Mouse (Mus musculus): ENCODE measurements around the gene Pcf11.

Gene Pcf11

DNA sequence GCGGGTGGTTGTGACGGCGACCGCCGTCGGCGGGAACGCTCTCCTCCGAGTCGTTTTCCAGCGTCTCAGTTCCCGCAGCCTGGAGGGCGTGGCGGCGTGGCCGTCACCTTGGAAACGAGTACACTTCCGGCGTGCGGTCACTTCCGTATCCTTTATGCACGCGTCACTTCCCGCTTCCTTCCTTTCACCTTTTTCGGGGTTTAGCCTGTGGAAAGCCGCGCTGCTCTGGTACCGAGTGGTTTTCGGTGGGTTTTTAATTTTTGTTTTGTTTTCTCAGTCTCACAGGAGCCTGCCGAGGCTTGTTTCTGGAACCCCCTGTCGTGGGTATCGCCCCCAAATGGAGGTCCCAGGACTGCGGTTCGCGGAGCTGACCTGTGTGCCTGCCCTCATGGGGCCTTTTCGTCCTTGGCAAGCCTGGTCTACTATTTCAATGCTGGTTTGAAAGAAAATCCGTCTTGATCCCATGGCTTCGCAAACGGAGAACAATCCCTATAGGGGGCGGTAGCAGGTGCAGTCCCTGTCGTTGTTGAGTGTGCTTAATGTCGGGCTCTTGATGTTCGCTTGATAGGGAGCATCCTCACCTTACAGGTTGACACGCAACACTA is 32.6 kb downstream of the Pcf11 start, which contains the start of gene Ankrd42:
Gene Ankrd42 (minus strand): TSS at position 122 of the 605 bp plus-strand sequence.
- DNase-seq (ENCODE audit: low read depth), result peak; percentile 95

GRCm38 (mm10) chr7:92636295-92637011 is 33.3 kb downstream of the Pcf11 start:
- no peak for DNase-seq (ENCODE audit: low read depth)

DNA sequence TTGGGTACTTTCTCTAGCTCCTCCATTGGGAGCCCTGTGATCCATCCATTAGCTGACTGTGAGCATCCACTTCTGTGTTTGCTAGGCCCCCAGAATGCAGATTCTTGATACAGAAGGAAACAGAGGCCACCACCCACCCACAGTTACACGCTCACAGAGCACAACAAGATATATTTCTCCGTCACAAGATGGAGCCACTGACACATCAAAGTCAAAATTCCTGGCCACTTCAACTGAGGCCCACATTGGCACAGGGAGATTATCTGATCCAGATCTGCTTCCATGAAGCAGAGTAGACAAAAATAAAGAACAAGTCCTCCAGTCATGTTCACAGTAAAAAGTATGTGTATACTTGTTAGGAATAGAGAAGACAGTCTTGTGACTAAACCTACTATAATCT is 39.6 kb downstream of the Pcf11 start:
- no peak for DNase-seq (ENCODE audit: low read depth)

DNA sequence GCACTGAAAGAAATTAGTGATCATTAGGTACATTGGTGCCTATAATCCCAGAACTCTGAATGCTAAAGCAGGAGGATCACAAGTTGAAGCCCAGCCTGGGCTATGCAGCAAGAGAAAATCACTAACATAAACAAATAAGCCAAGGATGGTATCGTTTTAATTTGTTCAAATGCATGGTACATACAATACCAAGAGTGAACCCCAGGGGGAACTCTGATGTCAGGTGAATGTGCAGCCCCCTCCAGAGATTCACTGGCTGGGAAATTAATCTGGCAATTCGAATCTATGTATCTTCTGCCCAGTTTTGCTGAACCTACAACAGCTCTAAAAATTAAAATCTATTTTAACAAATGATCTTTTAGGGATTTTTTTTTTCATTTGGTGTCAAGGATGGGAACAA is 45.2 kb downstream of the Pcf11 start:
- peak; percentile 43 for DNase-seq (ENCODE audit: low read depth)

DNA sequence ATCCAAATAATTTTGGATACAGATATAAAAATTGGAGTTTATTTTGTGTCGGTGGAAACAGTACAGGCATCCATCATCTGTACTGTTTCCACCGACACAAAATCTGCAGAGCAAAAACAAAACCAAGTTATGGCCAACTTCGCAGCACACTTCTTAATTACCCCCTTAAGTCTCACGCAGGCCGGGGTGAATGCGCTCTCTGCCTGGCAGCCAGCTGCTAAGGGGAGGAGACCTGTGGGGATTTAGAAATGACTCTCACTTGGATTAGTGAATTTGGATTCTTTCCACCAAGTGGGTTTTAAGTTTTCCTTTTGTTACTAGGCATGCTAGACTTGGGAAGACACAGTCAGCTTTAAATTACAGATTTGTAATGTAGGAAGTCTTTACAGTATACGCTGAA is 58.9 kb downstream of the Pcf11 start:
- no peak for DNase-seq (ENCODE audit: low read depth)

DNA sequence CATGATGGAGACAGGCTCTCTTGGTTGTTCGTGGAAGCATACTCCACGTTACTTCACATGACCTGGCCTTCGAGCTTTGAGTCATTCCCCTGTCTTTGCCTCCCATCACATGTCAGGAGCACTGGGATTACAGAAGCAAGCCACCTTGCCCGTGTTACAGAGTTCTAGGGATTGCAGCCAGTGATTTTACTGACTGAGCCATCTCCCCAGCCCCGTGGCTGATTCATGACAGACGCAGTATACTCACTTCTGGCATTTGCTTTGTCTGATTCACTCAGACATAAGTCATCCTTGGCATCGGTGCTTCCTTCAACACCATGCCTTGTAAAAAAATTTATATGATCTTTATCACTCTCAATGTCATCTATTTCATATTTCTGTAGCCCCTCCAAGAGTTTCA is 64.8 kb downstream of the Pcf11 start:
- DNase-seq (ENCODE audit: low read depth), result no peak

All from naive thymus-derived CD4-positive, alpha-beta T cell, adult 2 months (primary cell).